Mouse (Mus musculus) neural tube, embryonic 12.5 days (tissue): ENCODE results near the gene Tmem199. TPM values are rescaled to one million over a fixed set of nuclear protein-coding genes. Genes with fewer than 3 reads are reported as not detected.
A peak's percentile ranks its signal among the peaks of the same experiment; 100 is the strongest.
"Not testable (repeated sequence)": the region's sequence is repeated elsewhere in the genome, so short reads cannot be mapped to it uniquely, and the experiment has no call there.

Experiments used
- ATAC-seq: fragments of 200-750 bp; cut with Nextera tagmentation; 2 replicates; pipeline ENCODE4 v1.8.0; 2017; ENCODE audit warnings: low read depth, mild to moderate bottlenecking, moderate TSS enrichment, moderate library complexity; ENCODE audit not compliant: low FRiP score
- H3K27ac ChIP-seq: fragments of 300-500 bp; sonication (generic); 2 replicates; pipeline ENCODE4 v1.5.1; 2016
- H3K27me3 ChIP-seq: fragments of 300-500 bp; sonication (generic); replicated peaks from 2 replicates; pipeline ENCODE4 v1.6.1; 2016; ENCODE audit warnings: mild to moderate bottlenecking
- H3K36me3 ChIP-seq: fragments of 300-500 bp; sonication (generic); 2 replicates; pipeline ENCODE4 v1.6.1; 2016; ENCODE audit warnings: mild to moderate bottlenecking
- H3K4me1 ChIP-seq: fragments of 300-500 bp; sonication (generic); 2 replicates; pipeline ENCODE4 v1.6.1; 2016
- H3K4me2 ChIP-seq: fragments of 300-500 bp; sonication (generic); replicated peaks from 2 replicates; pipeline ENCODE4 v1.6.1; 2016; ENCODE audit warnings: mild to moderate bottlenecking
- H3K4me3 ChIP-seq: fragments of 300-500 bp; sonication (generic); 2 replicates; pipeline ENCODE4 v1.5.1; 2016
- H3K9ac ChIP-seq: fragments of 300-500 bp; sonication (generic); 2 replicates; pipeline ENCODE4 v1.6.1; 2016; ENCODE audit warnings: mild to moderate bottlenecking
- H3K9me3 ChIP-seq: fragments of 300-500 bp; sonication (generic); 2 replicates; pipeline ENCODE4 v1.6.1; 2016; ENCODE audit warnings: mild to moderate bottlenecking
- WGBS: fragments of 180-500 bp; shearing (Covaris S2); methylation state at CpG from one replicate; pipeline ENCODE4 v1.1.7; 2016; 5-methylcytosine and 5-hydroxymethylcytosine counted together
- polyA plus RNA-seq: library from polyadenylated mRNA; unstranded; fragments of >200 nt; fragmentation: Nextera tagmentation; extraction: Ambion mirVana; gene quantifications from 2 replicates; pipeline ENCODE4 v1.2.1, GENCODE M21; 2016

Gene Tmem199
- polyA plus RNA-seq, 1 experiment from 2014 or later = 93.1 TPM

- WGBS = 86% methylated on average over 3 of the region's 3 CpGs
- H3K27ac ChIP-seq = no peak overlapping the region
- H3K4me2 ChIP-seq = no peak overlapping the region
- no peak overlapping the region for H3K4me3 ChIP-seq
- H3K27me3 ChIP-seq = no peaks in the 10 kb centered on the region
- peaks cover 50% of the 10 kb centered on the region for H3K36me3 ChIP-seq
- ATAC-seq = no peak
- H3K9ac ChIP-seq = no peak overlapping the region
- H3K4me1 ChIP-seq = peaks cover 11% of the 10 kb centered on the region
- H3K9me3 ChIP-seq = no peaks in the 10 kb centered on the region
Measured at GRCm38 (mm10) chr11:78540358-78540757, 28.4 kb upstream of the Tmem199 start.

- 4% methylated on average over 14 of the region's 14 CpGs for WGBS
- Histone ChIP-seq H3K4me3 (peak overlapping the region; percentile 74), H3K4me1 (peaks cover 21% of the 10 kb centered on the region), H3K9ac (peak overlapping the region; percentile 79), H3K27me3 (no peaks in the 10 kb centered on the region), H3K36me3 (peaks cover 32% of the 10 kb centered on the region), H3K9me3 (no peaks in the 10 kb centered on the region), H3K27ac (no peak overlapping the region), H3K4me2 (peak overlapping the region; percentile 86)
- no peak for ATAC-seq
Measured at GRCm38 (mm10) chr11:78536690-78537084, 24.7 kb upstream of the Tmem199 start.

- H3K9ac ChIP-seq = peak within 1 kb of the TSS; percentile 79
- no peaks in the 10 kb centered on the region for H3K27me3 ChIP-seq
- ATAC-seq = peak; percentile 98
- H3K4me1 ChIP-seq = peaks cover 21% of the 10 kb centered on the region
- peak within 1 kb of the TSS; percentile 60 for H3K27ac ChIP-seq
- under 1% methylated on average over 52 of the region's 52 CpGs for WGBS
- H3K4me2 ChIP-seq = peak within 1 kb of the TSS; percentile 86
- no peaks in the 10 kb centered on the region for H3K9me3 ChIP-seq
- H3K4me3 ChIP-seq = peak within 1 kb of the TSS; percentile 74
- H3K36me3 ChIP-seq = peaks cover 29% of the 10 kb centered on the region
Measured at GRCm38 (mm10) chr11:78536080-78536689, 24.2 kb upstream of the Tmem199 start, which contains the start of the genes Tnfaip1 and Ift20. TSS of gene Tnfaip1 (minus strand) at chr11:78536332. TSS of gene Ift20 (plus strand) at chr11:78536361.

GRCm38 (mm10) chr11:78535376-78536079, 23.6 kb upstream of the Tmem199 start:
- under 1% methylated on average over 23 of the region's 23 CpGs for WGBS
- Histone ChIP-seq H3K9me3 (no peaks in the 10 kb centered on the region), H3K27me3 (no peaks in the 10 kb centered on the region), H3K4me1 (peaks cover 21% of the 10 kb centered on the region), H3K9ac (peak overlapping the region; percentile 65), H3K4me2 (peak overlapping the region; percentile 78), H3K27ac (peak overlapping the region; percentile 60), H3K4me3 (peak overlapping the region; percentile 74), H3K36me3 (peaks cover 26% of the 10 kb centered on the region)
- peak; percentile 65 for ATAC-seq

GRCm38 (mm10) chr11:78534516-78534915, 22.5 kb upstream of the Tmem199 start:
- H3K9me3 ChIP-seq = no peaks in the 10 kb centered on the region
- H3K4me1 ChIP-seq = peaks cover 21% of the 10 kb centered on the region
- peak overlapping the region; percentile 78 for H3K4me2 ChIP-seq
- no peaks in the 10 kb centered on the region for H3K27me3 ChIP-seq
- WGBS = 94% methylated on average over 4 of the region's 4 CpGs
- no peak overlapping the region for H3K27ac ChIP-seq
- H3K4me3 ChIP-seq = no peak overlapping the region
- no peak overlapping the region for H3K9ac ChIP-seq
- peaks cover 26% of the 10 kb centered on the region for H3K36me3 ChIP-seq
- no peak for ATAC-seq

GRCm38 (mm10) chr11:78531515-78531914, 19.5 kb upstream of the Tmem199 start:
- peaks cover 41% of the 10 kb centered on the region for H3K36me3 ChIP-seq
- not testable (repeated sequence) for H3K4me2 ChIP-seq, H3K4me3 ChIP-seq, H3K27me3 ChIP-seq, ATAC-seq, H3K9me3 ChIP-seq, H3K27ac ChIP-seq, H3K9ac ChIP-seq
- WGBS = 95% methylated on average over 10 of the region's 10 CpGs
- peaks cover 11% of the 10 kb centered on the region for H3K4me1 ChIP-seq

- Histone ChIP-seq H3K9me3 (no peaks in the 10 kb centered on the region), H3K27ac (no peak overlapping the region), H3K9ac (no peak overlapping the region), H3K4me2 (no peak overlapping the region), H3K27me3 (no peaks in the 10 kb centered on the region), H3K4me1 (peaks cover 11% of the 10 kb centered on the region), H3K36me3 (peaks cover 46% of the 10 kb centered on the region), H3K4me3 (no peak overlapping the region)
- no peak for ATAC-seq
- WGBS = 92% methylated on average over 6 of the region's 6 CpGs
Measured at GRCm38 (mm10) chr11:78531046-78531445, 19.1 kb upstream of the Tmem199 start.

- no peak overlapping the region for H3K4me3 ChIP-seq
- peaks cover 56% of the 10 kb centered on the region for H3K36me3 ChIP-seq
- H3K27me3 ChIP-seq = no peaks in the 10 kb centered on the region
- H3K4me1 ChIP-seq = peaks cover 6% of the 10 kb centered on the region
- H3K9me3 ChIP-seq = no peaks in the 10 kb centered on the region
- no peak overlapping the region for H3K9ac ChIP-seq
- no peak overlapping the region for H3K4me2 ChIP-seq
- WGBS = 93% methylated on average over 12 of the region's 12 CpGs
- no peak overlapping the region for H3K27ac ChIP-seq
- ATAC-seq = no peak
Measured at GRCm38 (mm10) chr11:78530001-78530400, 18.0 kb upstream of the Tmem199 start.

- no peak overlapping the region for H3K4me2 ChIP-seq
- peaks cover 68% of the 10 kb centered on the region for H3K36me3 ChIP-seq
- ATAC-seq = no peak
- no peaks in the 10 kb centered on the region for H3K27me3 ChIP-seq
- H3K27ac ChIP-seq = no peak overlapping the region
- H3K4me3 ChIP-seq = no peak overlapping the region
- H3K4me1 ChIP-seq = no peaks in the 10 kb centered on the region
- H3K9ac ChIP-seq = 0 out of 2 replicates have a peak overlapping the region, but pooled peaks have one; percentile 1
- no peaks in the 10 kb centered on the region for H3K9me3 ChIP-seq
- 87% methylated on average over 9 of the region's 9 CpGs for WGBS
Measured at GRCm38 (mm10) chr11:78528714-78529113, 16.7 kb upstream of the Tmem199 start.

- Histone ChIP-seq H3K4me1 (no peaks in the 10 kb centered on the region), H3K4me2 (no peak overlapping the region), H3K4me3 (no peak overlapping the region), H3K27ac (no peak overlapping the region), H3K36me3 (peaks cover 96% of the 10 kb centered on the region), H3K9me3 (no peaks in the 10 kb centered on the region), H3K9ac (no peak overlapping the region), H3K27me3 (no peaks in the 10 kb centered on the region)
- ATAC-seq = no peak
- WGBS = 92% methylated on average over 2 of the region's 2 CpGs
Measured at GRCm38 (mm10) chr11:78524838-78525237, 12.9 kb upstream of the Tmem199 start.

- Histone ChIP-seq H3K27ac (no peak overlapping the region), H3K27me3 (no peaks in the 10 kb centered on the region), H3K4me3 (no peak overlapping the region), H3K9me3 (no peaks in the 10 kb centered on the region), H3K4me1 (no peaks in the 10 kb centered on the region), H3K9ac (no peak overlapping the region), H3K36me3 (peaks cover 95% of the 10 kb centered on the region), H3K4me2 (no peak overlapping the region)
- WGBS = 77% methylated on average over 9 of the region's 9 CpGs
- ATAC-seq = no peak
Measured at GRCm38 (mm10) chr11:78523241-78523955, 11.4 kb upstream of the Tmem199 start.

- H3K36me3 ChIP-seq = peaks cover 95% of the 10 kb centered on the region
- H3K4me3 ChIP-seq = no peak overlapping the region
- WGBS = 88% methylated on average over 1 of the region's 1 CpGs
- no peak overlapping the region for H3K27ac ChIP-seq
- H3K9me3 ChIP-seq = no peaks in the 10 kb centered on the region
- no peak overlapping the region for H3K9ac ChIP-seq
- ATAC-seq = no peak
- H3K27me3 ChIP-seq = no peaks in the 10 kb centered on the region
- no peaks in the 10 kb centered on the region for H3K4me1 ChIP-seq
- H3K4me2 ChIP-seq = no peak overlapping the region
Measured at GRCm38 (mm10) chr11:78522481-78522997, 10.6 kb upstream of the Tmem199 start.
